Mouse (Mus musculus) brain, embryonic 14.5 days (tissue): ENCODE measurements at regions not wholly inside any gene's neighbourhood (a gene's known extent, or its start where the extent isn't known, plus 50 kb on each side); places are given as distances from the start of the nearest gene placed in this dataset.

ENCODE experiments used
- DNase-seq: peaks from one replicate; pipeline ENCODE4 v3.0.0-alpha.2; 2011; ENCODE audit warnings: low read depth
- CTCF ChIP-seq: fragments of 200-500 bp; IDR thresholded peaks from 2 replicates; pipeline ENCODE4 v1.5.1; 2012; ENCODE audit warnings: inconsistent platforms, mild to moderate bottlenecking, moderate library complexity, borderline replicate concordance; ENCODE audit not compliant: insufficient read depth, insufficient read length; ENCODE audit errors: extremely low read depth
- POLR2A ChIP-seq: fragments of 200-500 bp; IDR thresholded peaks from 2 replicates; pipeline ENCODE4 v1.6.1; 2012; ENCODE audit warnings: mild to moderate bottlenecking, inconsistent platforms, borderline replicate concordance; ENCODE audit not compliant: poor library complexity, insufficient read depth, insufficient read length, severe bottlenecking; ENCODE audit errors: extremely low read depth

DNA sequence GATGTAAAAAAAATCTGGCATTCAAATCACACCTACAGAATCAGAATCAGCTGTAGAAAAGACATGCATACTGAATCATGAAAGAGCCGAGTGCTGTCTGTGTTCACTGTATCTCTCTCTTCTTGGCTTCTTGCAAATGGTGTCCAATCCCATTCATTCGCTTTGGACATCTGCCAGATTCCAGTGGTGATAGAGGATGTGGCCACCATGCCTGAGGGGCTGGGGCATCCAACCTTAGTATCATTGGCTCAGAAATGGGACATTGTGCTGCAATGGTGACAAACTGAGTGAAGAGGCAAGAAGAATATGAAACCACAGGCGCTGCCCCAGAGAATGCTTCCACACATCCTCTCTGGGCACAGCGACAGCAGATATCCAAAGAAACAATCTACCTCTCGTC, 555.2 kb downstream of the Defb40 start:
- TF ChIP-seq POLR2A: no peak
- TF ChIP-seq CTCF: no peak
- DNase-seq: peak; percentile 13

- TF ChIP-seq CTCF (no peak), POLR2A (no peak)
- DNase-seq: no peak
Measured at GRCm38 (mm10) chr8:18412470-18412869, 565.6 kb downstream of the Defb40 start.

DNA sequence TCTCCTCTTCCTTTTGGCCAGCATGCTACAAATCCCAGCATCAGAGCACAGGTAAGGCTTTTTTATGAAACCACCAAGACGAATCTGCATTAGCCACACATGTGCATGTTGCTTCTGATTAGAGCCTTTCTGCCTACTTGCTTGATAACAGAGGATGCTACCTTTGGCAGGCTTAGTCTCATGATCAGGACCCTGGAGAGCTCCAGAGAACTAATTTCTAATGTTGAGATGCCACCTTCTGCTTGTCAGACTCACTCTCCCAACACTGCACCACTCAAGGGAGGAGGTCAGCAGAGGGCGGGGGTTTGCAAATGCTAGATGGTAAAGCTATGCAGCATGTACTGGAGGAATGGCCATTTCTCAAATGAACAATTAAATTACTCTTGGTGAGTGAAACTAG, 571.6 kb downstream of the Defb40 start:
- TF ChIP-seq CTCF: no peak
- TF ChIP-seq POLR2A: no peak
- no peak for DNase-seq

DNA sequence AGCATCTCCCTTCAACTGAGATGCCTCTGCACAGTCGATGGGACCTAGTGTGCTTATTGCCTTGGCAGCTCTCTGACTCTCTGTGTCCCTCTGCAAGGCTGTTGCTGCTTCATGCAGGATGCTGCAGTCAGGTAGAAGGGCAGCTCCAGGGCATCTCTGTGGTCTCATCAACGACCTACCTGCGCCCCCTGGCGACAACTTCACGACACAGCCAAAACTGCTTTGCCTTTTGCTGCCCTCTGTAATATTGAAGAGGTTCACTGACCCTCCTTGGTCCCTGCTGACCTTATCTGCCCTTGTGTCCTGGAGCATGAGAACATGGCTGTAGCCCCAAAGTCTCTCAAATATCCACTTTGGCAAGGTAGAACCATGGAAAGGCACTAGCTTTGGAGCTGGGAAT, 589.7 kb downstream of the Defb40 start:
- peak; percentile 72 for DNase-seq
- no peak for TF ChIP-seq POLR2A
- TF ChIP-seq CTCF: peak; percentile 78

DNA sequence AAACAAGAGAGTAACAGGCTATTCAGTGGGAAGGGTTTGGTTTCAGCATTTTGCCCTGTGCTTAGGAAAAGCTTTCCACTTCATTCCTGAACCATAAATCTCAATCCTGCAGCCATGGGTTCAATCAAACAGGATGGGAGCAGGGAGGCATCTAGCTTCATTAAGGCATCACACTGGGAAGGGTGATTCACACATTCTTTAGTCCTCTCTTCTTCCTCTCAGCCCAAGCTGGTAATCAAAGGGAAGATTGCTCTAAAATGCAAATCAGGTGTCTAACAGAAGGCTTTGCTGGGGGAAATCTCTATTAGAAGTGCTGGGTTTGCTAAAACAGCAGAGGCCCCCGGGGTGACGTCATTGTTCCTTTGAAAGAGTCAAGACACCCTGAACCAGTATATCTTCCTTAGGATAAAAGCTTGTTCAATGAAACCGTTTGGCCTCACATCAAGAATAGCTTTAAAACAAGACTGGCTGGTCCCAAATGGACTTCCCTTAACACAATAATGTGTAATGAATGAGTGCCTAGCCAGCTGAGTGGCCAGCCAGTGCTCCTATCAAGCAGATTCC, 596.4 kb downstream of the Defb40 start:
- TF ChIP-seq POLR2A (no peak), CTCF (no peak)
- peak; percentile 49 for DNase-seq

DNA sequence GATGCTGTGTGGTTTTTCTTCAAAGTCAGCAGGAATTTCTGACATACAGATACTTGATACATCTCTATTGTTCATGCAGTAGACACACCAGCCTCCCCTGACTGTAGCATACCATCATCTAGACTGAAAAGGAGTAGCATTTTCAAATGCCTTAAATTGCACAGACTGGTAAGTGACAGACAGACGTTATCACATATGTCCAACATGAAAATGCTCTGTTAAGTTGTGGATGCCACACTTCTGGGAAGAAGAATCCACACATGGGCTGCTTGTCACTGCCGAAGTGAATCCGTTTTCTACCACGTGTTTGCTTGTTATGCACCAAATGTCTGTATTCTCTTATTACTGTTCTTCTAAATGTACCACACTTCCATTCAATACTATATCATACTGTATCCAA, 629.3 kb downstream of the Defb40 start:
- peak; percentile 39 for DNase-seq

DNA sequence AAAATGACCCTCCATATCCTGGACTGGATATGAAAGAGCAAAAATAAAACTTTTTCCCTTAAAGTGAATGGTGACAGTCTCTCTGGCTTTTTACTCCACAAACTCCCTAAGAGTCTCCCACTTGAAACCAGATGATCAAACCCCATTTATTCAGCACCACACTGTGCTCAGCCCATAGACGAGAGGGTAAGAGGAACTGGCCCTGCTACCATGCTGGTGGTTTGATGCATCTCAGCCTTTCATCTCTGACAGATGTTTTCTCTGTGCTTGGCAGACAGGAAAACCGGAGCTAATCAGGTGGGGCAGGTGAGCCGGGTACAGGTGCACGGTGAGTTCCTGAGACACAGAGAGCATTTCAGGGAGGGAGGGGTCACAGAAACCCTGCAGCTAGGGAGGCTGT, 631.8 kb downstream of the Defb40 start:
- peak; percentile 15 for DNase-seq
- TF ChIP-seq POLR2A (no peak), CTCF (no peak)

More for the DNA sequence above, 629.3 kb downstream of the Defb40 start:
- no peak for TF ChIP-seq CTCF
- TF ChIP-seq POLR2A: no peak

GRCm38 (mm10) chr8:18345322-18345721, 632.7 kb downstream of the Defb40 start:
- TF ChIP-seq POLR2A (no peak), CTCF (peak; percentile 91)
- peak; percentile 88 for DNase-seq

- no peak for TF ChIP-seq POLR2A
- TF ChIP-seq CTCF: no peak
- no peak for DNase-seq
Measured at GRCm38 (mm10) chr8:18344838-18345237, 633.2 kb downstream of the Defb40 start.

- TF ChIP-seq CTCF (no peak), POLR2A (no peak)
- no peak for DNase-seq
Measured at GRCm38 (mm10) chr8:18335576-18335975, 642.5 kb downstream of the Defb40 start.

- no peak for DNase-seq
- TF ChIP-seq CTCF (no peak), POLR2A (no peak)
Measured at GRCm38 (mm10) chr8:18328521-18328920, 649.5 kb downstream of the Defb40 start.

GRCm38 (mm10) chr8:18316488-18316887, 661.6 kb downstream of the Defb40 start:
- peak; percentile 43 for DNase-seq
- no peak for TF ChIP-seq POLR2A
- TF ChIP-seq CTCF: no peak

DNA sequence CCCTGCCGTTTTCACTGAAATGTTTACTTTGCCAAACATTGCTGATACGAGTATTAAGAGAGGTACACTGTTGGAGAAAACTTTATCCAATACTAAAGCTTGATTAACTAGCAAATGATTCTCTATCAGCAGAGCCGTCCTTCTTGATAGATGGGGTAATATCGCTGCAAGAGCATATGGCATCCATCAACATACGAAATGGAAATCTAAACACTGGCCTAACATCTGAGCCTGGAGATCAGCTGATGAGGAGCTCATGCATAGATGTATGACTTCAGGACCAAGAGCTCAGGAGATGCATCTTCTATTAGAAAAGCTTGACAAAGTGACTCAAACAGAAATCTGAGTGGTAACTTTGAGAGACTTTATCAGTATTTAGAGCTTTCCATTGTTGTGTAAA, 666.5 kb downstream of the Defb40 start:
- DNase-seq: peak; percentile 59
- TF ChIP-seq POLR2A (no peak), CTCF (no peak)

DNA sequence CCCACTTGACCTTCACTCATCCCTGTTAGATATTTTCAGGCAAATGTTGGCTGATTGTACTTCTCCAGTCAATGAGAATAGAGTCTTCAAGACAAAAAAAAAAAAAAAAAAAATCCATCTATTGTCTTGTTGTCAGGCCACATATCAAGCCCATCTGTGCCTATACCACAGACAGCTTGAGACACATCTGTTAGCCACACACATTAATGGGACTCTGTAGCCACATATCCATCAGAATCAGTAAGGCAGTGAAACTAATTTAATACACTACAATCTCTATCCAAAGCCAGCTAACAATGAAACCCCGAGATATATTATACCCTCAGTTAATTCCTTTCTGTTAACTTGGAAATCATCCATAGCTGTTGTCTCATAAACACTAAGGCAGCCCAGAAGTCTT, 667.1 kb downstream of the Defb40 start:
- TF ChIP-seq POLR2A (no peak), CTCF (no peak)
- DNase-seq: peak; percentile 80
